Mouse (Mus musculus): ENCODE measurements around the gene Epha5. TPM values are rescaled to one million over a fixed set of nuclear protein-coding genes. Genes with fewer than 3 reads are reported as not detected.

The Epha5 gene
- total RNA-seq, 2 experiments from 2014 or later, result not detected

- no peak for DNase-seq (ENCODE audit: low spot score)
Observed at GRCm38 (mm10) chr5:84317839-84318238, 99.3 kb downstream of the Epha5 start.

DNA sequence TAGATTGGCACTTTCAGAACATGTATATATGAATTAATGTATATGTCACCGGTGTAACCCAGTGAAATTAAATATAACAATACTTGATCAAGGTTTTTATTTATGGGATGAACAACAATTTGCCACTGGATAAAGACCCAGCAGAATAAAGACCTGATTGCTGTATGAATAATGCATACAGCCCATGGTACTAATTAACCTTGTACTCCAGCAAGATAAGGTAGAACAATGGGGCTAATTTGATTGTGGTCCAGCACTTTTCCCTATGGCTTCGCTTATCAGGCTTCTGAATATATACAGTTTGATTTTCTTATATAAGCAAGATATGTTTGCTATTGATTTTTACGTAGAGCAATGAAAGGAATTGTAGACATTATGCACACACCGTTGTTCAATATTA, 103.6 kb downstream of the Epha5 start:
- DNase-seq (ENCODE audit: low spot score), result no peak

DNA sequence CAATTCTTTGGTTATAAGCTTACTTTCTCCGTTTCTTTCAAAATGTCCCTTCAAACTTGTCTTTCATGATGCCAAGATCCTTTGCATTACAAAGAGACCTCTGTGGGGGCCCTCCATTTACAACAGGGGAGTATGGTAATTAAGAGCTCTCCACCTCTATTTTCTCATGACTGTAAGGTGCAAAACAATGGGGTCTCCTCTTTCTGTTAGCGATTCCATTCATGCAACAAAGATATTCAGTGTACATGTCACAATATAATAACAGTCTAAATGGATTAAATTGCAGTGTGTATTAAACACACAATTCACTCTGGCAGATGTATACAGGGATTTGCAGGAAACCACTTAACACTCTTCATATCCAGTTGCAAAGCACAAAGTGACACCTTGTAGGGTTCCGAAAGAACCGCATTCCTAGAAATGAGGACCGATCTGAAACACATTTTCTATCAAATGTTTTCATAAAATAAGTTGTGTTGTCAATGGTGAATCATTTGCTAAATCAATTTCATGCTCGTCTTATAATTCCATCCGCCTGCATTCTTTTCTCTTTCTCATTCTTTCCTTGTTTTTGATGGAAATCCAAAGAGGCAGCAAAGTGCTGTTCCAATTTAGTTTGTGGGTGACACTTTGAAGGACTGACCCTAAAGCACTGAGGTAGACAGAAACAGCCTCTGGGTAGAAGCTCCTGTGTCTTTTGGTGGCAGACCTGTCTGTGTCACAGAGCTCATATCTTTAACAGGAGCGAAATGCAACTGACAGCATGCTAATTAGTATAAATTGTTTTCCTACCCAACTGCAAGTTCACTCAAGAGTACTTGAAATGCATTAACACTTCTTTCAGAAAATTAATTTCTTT, 118.1 kb downstream of the Epha5 start:
- no peak for DNase-seq (ENCODE audit: low spot score)

DNA sequence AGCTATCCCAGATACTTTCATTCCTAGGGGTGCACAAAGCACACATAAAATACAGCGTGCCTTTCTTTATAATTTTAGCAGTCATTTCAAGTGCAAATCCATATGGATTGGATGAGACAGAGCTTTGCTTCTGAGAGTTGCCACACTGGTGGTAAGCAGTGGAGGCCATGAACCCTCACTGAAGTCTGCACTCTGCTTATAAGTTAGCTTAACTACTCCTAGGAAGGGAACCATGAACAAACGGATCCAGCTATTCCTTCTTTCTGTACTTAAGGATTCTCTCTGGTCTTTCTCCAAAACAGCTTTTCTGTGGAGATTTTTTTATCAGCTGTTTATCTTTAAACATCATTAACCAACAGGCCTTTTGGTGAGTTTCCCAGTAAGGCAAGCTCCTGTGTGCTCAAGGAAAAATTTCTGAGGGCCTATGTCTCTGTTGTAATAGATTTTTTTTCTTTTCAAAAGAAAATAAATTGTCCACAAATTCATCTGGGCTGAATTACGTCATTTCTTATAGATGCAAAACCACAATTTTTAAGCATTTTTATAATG, 127.7 kb downstream of the Epha5 start:
- DNase-seq (ENCODE audit: low spot score), result no peak

DNA sequence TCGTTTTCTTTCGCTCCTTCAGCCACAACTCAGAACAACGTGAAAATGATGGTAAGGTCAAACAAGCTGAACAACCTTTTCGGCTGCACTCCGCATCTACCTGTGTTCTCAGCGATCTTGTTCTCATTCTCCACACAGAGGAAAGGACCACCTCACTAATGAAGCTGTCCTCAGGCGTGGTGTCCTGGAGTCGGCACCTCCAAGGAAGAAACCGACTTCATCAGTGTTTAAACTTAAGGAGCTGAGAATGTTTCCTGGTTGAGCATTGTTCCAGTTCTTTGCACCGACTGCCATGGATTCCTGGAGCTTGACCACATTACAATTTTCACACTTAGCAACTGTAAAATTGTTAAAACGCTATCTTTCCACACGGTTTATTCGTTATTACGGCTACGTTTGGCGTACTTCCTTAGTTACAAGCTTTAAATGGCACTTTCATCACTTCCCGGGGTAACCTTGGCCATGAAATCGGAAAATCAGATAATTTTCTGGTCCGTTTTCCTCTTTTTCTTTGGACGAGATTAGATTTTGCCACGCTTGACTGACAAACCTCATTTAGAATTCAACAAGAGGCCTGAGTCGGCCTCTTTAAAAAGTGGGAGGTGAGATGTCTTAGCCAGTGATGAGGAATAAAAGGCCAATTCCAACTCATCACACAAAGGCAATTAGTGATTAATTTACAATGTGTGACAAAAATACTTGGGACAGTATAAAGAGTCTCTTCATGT, 135.7 kb downstream of the Epha5 start:
- no peak for DNase-seq (ENCODE audit: low spot score)

DNA sequence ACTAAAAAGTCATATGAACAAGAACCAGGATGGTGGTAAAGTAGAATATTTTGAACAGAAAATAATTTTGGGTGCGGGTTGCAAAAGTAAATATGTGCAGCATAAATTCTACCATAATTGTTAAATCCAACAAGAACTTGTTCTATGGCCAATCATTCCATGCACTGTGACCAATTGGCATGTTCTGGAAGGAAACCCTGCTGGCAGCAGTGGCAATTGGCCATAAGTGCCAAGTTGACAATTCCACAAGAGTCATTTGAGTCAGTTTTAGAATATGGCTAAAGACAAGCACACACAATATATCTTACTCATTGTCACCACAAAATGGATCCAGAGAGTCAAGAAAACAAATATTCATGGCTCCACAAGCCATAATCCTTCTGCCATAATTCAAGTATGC, 140.2 kb downstream of the Epha5 start:
- no peak for DNase-seq (ENCODE audit: low spot score)

GRCm38 (mm10) chr5:84265407-84265806, 151.8 kb downstream of the Epha5 start:
- DNase-seq (ENCODE audit: low spot score), result no peak

GRCm38 (mm10) chr5:84263999-84264398, 153.2 kb downstream of the Epha5 start:
- DNase-seq (ENCODE audit: low spot score), result no peak

DNA sequence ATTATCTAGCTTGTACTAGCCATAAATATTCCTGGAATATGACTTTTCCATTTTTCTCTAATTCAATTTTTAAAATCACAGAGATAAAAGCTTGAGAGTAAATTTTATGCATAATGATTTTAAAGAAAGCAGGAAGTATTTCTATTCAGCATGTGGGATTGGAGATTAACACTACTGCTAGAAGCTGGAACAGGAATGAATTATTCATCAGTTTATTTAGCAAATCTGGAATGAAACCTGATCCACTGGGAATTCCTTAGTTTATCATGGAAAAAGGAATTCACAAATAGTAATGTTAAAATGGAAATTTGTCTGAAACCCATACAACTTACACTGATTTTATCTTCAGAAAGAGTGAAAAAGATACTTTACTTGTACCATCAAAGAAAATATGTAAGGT, 187.2 kb downstream of the Epha5 start:
- DNase-seq (ENCODE audit: low spot score), result no peak

- no peak for DNase-seq (ENCODE audit: low spot score)
Observed at GRCm38 (mm10) chr5:84208609-84209008, 208.6 kb downstream of the Epha5 start.

DNA sequence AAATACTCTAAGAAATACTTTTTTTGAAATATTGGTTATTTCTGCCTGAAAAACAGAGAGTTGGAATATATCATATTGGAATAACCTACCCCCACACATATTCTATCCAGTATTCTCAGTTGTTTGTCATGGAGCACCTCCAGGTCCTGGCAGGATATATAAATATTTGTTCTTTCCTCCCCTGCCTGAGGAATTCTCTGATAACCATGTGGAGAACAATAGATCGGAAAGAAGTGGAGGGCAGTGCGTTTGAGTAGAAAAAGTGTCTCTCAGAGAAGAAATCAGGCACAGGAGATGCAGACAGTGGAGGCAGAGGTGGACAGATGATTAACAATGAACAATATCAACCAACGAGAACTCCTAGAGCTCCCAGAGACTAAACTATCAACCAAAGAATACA, 223.8 kb downstream of the Epha5 start:
- DNase-seq (ENCODE audit: low spot score), result no peak

- no peak for DNase-seq (ENCODE audit: low spot score)
Observed at GRCm38 (mm10) chr5:84184189-84184588, 233.0 kb downstream of the Epha5 start.

- DNase-seq (ENCODE audit: low spot score), result no peak
Observed at GRCm38 (mm10) chr5:84153095-84153494, 264.1 kb downstream of the Epha5 start.

DNA sequence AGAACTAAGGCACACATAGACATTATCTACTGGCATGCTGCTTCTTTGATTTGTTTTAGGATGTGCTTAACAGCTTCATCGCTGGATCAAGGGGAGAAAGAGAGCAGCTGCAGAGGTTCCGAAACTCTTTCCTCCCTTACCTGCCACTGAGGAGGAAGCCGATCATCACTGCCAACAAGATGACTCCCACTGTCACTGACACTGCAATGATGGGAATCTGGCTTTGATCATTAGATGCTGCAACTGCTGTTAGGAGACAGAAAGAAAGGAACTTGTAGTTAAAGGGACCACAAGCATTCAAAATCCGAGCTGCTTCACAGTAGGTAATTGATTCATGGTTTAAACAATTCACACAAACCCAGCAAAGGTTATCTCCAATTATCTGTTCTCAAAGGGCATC, 275.0 kb downstream of the Epha5 start:
- no peak for DNase-seq (ENCODE audit: low spot score)

- no peak for DNase-seq (ENCODE audit: low spot score)
Observed at GRCm38 (mm10) chr5:84095947-84096346, 321.2 kb downstream of the Epha5 start.

DNA sequence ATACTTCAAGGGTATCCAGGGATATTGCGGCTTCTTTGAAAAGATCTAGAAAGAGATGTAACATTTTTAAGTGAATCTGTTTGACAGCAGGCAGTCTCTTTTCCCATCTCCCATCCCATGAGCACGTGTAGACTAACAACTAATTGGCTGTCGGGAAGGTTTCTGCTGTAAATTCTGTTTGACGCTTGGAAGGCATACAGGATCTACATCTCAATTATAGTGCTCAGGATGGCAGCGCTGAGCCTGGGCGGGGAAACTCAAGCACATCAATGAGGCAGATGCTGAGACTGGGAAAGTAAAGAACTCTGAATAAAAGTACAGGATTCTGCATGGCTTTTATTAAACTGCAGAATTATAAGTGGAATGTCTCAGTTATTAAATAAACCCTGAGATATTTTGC, 335.9 kb downstream of the Epha5 start:
- DNase-seq (ENCODE audit: low spot score), result no peak

DNA sequence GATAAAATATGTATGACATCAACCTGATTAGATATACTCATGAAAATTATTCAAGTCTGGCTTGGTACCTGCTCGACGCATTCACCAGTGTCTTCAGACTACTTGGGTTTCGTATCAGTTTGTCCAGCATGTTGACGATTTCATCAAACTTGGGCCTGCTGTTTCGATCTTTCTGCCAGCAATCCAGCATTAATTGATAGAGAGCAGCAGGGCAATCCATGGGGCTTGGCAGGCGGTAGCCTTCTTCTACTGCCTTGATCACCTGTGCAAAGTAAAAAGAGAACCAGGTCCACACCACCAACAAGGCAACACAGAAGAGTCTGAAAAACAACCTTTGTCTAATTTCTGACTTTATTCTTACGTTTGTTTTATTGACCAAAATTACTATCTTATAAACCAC, 346.2 kb downstream of the Epha5 start:
- DNase-seq (ENCODE audit: low spot score), result no peak

- no peak for DNase-seq (ENCODE audit: low spot score)
Observed at GRCm38 (mm10) chr5:84053880-84054279, 363.3 kb downstream of the Epha5 start.

GRCm38 (mm10) chr5:84037250-84037963, 379.8 kb downstream of the Epha5 start:
- no peak for DNase-seq (ENCODE audit: low spot score)
